Mouse (Mus musculus) thymus, adult 2 months (tissue): ENCODE results near the gene Zfp329.

ENCODE experiments used
- CTCF ChIP-seq: fragments of 200-500 bp; IDR thresholded peaks from 2 replicates; pipeline ENCODE4 v1.5.1; 2012; ENCODE audit warnings: mild to moderate bottlenecking, control low read depth, low read length, moderate library complexity, borderline replicate concordance; ENCODE audit not compliant: control insufficient read depth, poor library complexity, insufficient read depth; ENCODE audit errors: extremely low read depth
- POLR2A ChIP-seq: fragments of 200-500 bp; IDR thresholded peaks from 2 replicates; pipeline ENCODE4 v1.6.1; 2012; ENCODE audit warnings: mild to moderate bottlenecking, low read length, control low read depth, moderate library complexity; ENCODE audit not compliant: control insufficient read depth, poor library complexity, insufficient read depth; ENCODE audit errors: extremely low read depth

- TF ChIP-seq CTCF = no peak
- no peak for TF ChIP-seq POLR2A
These were observed 15.6 kb downstream of the Zfp329 start, which contains the start of gene Zscan18 for GRCm38 (mm10) chr7:12802866-12803726.
